Mouse (Mus musculus) lung, postnatal 0 days (tissue): ENCODE data around the gene Kcnt2.

ENCODE experiments used
- CTCF ChIP-seq: IDR thresholded peaks from 2 replicates; pipeline ENCODE4 v1.5.1; 2016; ENCODE audit warnings: antibody characterized with exemption, mild to moderate bottlenecking
- EP300 ChIP-seq: IDR thresholded peaks from 2 replicates; pipeline ENCODE4 v1.6.1; 2016; ENCODE audit warnings: antibody characterized with exemption, mild to moderate bottlenecking, control low read depth

- TF ChIP-seq CTCF (no peak), EP300 (no peak)
Measured at GRCm38 (mm10) chr1:140578607-140579006, 332.6 kb downstream of the Kcnt2 start.
